Mouse (Mus musculus) B cell, adult 2 months (primary cell): ENCODE data around the gene Prpf39.

Experiments used
- DNase-seq, 2 experiments: peaks; one replicate each; pipeline ENCODE4 v3.0.0; 2022

Prpf39 gene

DNA sequence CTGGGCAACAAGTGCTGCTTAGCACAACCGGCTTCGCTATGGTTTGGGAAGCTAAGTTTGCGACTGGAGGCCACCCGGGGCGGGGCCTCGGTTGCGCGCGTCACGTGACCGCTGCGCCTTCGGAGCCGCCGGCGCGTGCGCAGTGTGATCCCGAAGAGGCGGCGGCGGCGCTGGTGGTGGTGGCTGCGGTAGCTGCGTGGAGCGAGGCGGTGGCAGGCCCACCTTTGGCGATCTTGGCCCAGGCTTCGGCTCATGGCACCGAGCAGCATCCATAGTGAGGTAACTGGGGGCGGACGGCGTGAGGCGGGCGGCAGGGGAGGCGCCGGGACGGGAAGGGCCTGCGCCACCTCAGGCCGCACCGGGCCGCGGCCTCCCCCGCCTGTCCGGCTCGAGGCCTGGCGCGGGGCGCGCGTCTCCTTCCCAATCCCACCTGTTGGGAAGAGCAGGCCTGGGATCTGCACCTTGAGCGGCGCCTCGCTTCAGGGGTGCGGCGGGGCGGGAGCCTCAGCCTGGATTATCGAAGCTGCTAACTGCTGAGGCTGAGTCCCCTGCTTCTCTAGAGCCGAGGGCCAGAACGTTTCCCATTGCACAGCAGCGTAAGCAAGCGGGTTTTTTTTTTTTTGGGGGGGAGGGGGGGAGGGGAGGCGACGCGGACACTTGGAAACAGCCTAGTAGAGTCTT is at the start of gene Prpf39:
Gene Prpf39 (plus strand): TSS at position 144 of the 681 bp plus-strand sequence.
- DNase-seq, result peak; percentile 91 to 93

DNA sequence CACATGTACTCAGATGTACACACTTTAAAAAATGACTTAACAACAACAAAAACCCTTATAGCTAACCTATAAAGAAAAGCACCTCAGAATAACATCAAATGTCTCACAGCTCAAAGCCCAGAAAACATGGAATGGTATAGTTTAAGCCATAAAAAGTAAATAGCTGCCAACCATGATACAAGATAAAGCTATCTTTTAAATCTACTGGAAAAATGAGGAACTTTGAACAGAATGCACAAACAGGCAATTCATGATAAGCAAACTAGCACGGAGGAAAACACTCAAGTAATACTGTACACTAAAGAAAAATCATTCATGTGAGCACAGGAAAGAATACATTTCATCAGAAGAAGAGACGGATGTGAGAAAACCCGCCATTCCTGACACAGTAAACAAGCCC is 28.4 kb upstream of the Prpf39 start:
- DNase-seq, result no peak

DNA sequence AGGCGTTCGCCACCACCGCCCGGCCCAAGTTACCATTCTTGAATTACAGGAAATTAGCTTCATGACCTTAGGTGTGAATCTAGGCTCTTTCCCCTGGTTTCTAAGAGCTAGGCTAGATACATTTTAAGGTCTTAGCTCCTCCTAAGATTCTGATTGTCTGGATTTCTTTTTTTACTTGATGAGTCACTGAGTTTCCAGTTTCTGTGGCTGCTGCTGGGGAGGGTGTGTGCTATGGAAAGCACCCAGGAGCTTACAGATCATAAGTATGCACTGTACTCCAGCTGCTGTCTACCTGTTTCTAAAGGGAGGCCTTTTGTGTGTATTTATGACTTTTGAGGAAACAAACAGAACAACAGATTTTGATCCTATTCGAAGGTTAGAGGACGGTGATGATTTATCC is 13.3 kb upstream of the Prpf39 start:
- DNase-seq, result no peak

DNA sequence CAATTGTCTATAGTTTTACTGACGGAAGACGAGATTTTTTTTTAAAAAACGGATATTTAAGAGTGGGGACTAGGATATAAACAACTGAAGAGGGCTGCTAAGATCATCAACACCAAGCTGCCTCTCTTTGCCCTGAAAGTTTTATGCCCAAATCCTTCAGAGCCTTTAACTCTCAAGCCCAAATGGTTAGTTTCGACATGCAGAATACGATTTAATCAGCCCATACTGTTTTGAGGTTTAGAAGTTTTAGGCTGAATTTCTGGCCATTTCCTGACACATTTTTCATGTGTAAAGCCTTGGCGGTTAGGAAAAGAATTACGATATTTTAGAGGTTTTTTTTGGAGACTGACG is 319 bp upstream of the Prpf39 start:
- DNase-seq, result no peak

DNA sequence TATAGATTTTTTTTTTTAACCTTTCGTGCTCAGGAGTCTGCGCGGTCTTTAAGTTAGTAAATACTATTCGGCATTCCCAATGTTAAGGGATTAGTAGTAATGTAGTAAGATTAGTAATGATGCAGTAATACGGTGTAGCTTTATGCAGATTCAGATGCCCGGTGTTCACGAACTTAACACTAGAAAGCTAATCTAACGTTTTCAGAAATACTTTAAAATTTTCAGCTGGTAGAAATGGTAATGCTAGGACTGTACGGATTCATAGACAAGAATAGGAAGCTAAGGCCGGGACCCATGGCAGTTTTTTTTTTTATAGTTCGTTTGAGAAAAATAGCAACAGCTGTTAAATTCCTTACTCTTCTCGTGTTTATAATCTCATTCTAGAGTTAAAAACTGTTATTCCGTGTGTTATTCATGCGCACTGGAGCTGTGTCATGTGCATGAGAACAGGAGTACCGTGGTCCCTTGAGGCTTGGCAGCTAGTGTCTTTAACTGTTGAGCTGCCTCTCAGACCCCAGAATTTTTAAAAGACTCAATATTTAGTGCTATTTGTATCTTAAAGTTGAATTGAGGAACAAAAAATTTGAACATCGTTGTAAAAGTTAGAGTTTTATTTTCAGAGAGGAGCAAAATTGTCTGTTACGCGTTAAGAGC is 886 bp downstream of the Prpf39 start:
- DNase-seq, result peak in 1 of 2 experiments; percentile 11

DNA sequence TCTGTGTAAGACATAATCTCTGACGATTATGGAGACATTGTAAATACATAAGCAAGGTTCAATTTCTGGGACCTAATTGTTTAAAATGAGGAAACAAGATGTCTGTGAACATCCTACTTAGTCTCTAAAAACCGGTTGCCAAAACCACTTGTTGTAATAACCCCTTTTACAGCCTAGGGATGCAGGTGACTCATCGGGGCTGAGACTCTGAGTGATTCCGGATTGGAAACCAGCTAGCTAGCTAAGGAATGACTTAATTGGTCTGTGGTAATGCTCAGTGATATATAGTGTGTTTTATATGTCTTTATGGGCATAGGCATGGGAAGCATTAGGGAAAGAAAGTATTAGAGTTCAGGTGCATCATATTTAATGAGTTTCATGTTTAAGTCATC is 1.4 kb downstream of the Prpf39 start:
- peak; percentile 19 to 28 for DNase-seq

DNA sequence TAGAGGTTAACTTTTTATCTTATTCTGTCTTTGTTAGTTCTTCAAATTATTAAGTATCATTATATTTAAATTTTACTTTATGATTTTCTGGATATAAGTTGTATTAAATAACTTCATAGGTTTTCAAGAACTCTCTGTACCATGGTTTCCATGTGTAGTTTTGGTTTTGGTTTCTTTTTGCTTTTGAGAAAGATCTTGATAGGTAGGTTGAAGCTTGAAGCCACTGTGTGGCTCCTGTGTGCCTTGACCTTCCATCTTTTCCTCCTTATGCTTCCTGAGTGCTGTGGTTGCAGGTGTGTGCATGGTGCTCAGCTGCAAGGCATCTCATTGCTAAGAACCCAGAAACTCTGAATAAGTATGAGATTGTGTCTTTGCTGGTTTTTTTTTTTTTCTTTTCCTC is 12.7 kb downstream of the Prpf39 start:
- DNase-seq, result no peak

DNA sequence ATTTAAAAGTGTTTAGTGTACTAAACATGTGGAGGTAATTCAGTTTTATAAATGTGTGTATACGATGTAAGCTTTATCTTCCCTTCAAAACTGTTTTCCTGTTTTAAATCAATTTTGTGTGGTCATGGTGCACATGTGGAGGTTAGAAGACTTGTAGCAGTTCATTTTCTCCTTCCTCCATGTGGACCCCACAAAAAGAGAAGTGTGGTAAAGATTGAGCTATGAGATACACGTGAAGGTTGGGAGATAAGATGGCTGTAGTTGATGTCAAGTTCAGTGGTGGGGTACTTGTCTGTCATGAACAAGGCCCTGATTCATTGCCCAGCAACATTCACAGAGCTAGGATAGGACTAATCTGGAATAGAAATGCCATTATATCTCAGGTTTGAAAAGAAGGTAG is 22.1 kb downstream of the Prpf39 start:
- DNase-seq, result no peak

DNA sequence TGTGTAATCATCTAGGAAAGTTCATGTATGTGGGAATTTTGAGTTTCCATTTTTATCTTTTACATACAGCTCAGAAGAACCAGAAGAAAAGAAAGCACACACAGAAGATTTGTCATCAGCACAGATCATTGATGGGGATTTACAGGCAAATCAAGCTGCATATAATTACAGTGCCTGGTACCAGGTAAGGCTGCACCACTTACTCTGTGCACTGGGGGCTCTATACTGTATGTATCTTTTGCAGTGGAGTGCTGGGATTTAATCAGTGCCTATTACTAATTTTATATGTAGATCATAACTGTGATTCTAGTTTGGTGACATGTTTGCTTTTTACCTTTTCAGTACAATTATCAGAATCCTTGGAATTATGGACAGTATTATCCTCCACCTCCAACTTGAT is 24.9 kb downstream of the Prpf39 start:
- DNase-seq, result no peak

DNA sequence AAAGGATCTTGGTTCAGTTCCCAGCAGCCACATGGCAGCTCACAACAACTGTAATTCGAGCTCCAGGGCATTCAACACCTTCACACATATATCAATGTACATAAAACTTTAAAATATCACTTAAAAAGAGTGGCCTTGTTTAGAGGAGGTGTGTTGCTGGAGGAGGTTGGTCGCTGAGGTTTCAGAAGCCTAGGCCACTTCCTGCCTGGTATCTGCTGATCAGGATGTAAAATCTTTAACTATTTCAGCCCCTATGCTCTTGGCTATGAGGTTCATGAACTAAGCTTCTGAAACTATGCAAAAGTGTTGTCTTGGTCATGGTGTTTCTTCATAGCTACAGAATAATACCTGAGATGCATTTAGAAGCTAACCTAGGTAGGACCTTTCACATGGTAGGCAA is 29.1 kb downstream of the Prpf39 start:
- peak; percentile 38 to 43 for DNase-seq

DNA sequence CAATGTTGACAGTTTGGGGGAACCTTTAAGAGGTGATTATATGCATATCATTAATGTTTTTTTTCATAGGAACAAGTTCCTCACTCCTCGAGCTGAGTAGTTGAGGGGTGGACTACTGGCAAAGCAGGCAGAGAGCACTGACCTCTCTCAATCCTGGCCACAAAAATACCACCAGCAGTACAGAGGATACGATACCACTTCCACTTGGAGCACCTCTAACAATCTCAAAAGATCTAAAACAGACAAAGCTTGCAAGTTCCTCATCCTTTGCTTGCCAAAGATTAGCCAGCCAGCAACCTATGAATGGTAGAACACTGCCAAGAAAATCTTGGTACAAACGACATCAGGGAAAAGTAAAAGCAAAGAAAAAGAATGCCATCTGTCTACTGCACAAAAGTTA is 30.1 kb downstream of the Prpf39 start:
- no peak for DNase-seq

DNA sequence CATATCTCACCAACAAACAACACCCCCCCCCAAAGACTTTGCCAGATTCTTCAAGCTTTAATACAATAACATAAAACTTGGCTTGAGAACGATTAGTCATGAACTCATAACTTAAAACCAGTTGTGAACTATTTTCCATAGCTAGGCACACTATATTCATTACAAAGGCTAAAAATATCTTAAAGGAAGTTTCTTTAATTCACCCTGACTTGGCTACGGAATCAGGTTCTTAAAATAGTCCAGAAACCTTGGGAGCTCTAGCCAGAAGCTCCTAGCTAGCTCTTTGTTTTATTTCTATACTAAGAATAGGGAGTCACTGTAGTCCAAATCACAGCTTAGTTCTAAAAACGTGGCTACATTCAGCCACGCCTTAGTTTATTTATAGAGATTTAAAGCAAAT is 32.3 kb downstream of the Prpf39 start:
- DNase-seq, result no peak

DNA sequence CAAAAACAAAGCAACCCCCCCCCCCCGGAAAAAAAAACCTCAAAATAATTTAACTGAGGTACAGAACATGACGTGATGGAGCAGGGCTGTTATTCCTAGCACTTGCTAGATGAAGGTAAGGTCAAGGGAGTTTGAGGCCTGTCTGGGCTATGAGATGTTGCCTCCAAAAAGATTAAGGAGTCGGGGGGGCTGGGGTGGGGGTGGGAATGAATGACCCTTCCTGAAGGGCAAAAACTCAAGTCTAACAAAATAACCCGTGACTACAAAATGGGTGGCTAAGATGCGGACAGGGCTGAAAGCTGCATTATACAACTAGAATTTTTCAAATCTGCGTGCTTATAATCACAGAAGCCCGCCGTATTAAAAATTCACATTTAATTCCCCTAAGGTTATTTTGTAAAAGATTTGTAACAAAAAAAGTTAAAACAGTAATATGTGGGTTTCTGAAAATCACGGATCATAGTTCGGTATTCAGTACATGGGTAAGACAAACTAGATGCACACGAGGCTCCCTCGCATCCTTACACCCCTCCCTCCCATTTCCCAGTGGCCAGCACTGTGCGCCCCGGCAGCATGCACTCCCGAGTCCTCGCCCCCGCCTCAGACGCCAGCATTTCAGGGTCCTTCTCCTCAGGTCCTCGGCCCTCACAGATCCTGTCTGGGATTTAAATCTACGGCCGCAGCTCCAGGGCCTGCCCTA is 36.9 kb downstream of the Prpf39 start:
- DNase-seq, result no peak

DNA sequence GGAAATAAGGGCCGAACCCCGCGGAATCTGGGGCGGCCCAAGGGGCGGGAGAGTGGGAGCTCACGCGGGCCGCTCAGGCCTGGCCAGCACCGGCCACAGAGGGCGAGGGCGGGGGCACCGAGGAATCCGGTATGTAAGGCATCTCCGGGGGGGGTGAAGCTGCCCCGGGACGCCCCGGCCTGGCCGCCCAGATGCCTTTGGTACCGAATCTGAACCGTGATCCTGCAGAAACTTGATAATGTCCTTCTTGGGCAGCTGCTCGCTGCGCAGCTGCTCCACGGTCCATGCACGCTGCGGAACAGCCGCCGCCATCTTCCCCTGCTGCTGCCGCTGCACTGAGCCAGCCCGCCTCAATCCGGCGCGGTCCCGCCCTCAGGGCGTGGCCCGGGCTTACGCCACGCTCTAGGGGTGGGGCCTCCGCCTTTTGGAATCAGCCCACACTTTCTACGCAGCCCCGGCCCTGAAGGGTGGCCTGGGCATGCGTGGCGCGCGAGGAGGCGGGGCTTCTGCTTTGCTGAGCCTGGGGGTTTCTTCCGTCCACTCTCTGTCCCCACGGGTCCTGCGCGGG is 37.6 kb downstream of the Prpf39 start, which contains the start of gene Fkbp3:
Gene Fkbp3 (minus strand): TSS at position 397 of the 568 bp plus-strand sequence.
- peak; percentile 99 to 100 for DNase-seq

DNA sequence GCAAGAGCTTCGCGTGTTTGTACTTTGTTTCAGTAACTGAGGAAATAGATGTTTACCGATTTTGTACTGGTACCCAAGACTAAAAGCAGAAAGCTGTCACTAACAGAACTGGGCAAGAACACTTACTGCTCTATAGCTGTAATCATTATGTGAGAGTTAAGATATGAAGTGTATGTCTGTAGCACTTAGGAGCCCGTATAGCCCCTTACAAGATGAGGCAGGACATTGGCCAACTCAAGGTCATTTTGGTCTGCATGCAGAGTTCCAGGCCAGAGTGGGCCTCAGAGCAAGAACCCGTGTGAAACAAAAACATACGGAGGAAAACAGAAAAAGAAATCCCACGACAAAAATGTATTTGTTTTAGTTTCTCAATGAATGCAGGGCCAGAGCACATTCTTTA is 38.5 kb downstream of the Prpf39 start:
- DNase-seq, result no peak

DNA sequence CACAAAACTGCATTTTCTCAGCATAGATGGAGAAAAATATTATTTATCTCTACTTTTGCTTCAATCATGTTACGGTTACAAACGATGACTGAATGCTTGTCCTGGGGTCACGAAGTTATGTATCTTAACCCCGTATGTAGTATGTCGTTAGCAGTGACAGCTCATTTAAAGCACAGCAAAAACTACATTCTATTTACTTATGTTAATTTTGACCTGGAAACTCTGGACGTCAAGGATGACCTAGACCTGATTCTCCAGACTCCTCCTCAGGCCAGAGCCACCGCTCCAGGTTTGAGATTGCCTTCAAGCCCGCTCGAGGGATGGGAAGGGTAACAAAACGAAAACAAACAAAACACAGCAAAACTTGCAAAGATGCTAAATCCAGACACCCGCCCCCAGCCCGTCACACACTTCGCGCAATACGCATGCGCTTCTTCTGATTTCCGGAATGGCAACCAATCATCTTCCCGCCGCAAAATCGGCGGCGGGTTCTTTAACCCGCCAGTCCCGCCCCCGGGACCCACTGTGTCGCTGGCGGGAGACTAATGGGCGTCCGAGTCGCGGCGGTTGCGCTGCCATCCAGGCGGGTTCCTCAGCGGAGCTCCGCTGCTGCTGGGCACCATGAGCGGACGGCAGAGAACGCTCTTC is 39.1 kb downstream of the Prpf39 start, which contains the start of gene Fancm:
Gene Fancm (plus strand): TSS at position 519 of the 648 bp plus-strand sequence.
- peak; percentile 91 to 92 for DNase-seq

DNA sequence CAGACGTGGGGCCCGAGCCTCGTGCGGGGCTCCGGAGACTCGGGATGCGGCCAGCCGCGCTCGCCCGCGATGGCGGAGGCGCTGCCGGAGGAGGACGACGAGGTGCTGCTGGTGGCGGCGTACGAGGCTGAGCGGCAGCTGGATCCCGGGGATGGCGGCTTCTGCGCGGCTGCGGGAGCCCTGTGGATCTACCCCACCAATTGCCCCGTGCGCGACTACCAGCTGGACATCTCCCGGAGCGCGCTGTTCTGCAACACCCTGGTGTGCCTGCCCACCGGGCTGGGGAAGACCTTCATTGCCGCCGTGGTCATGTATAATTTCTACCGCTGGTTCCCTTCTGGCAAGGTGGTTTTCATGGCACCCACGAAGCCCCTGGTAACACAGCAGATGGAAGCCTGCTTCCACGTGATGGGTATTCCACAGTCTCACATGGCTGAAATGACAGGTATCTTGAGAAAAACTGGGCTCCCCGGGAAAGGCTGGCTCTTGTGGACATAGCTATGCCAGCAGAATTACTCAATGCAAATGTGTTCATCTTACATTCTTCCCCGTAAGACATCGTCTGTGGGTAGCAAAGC is 39.7 kb downstream of the Prpf39 start:
- no peak for DNase-seq

DNA sequence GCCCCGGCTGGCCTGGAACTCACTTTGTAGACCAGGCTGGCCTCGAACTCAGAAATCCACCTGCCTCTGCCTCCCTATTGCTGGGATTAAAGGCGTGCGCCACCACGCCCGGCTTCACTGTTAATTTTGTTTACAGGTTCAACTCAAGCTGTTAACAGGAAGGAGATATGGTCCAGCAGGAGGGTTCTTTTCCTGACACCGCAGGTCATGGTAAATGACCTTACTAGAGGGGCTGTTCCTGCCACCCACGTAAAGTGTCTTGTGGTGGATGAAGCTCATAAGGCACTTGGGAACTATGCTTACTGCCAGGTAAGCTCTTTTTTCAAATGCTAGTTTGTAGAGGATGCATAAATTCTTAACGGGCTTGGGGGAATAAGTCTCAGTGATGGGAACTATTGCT is 40.8 kb downstream of the Prpf39 start:
- peak in 1 of 2 experiments; percentile 29 for DNase-seq

DNA sequence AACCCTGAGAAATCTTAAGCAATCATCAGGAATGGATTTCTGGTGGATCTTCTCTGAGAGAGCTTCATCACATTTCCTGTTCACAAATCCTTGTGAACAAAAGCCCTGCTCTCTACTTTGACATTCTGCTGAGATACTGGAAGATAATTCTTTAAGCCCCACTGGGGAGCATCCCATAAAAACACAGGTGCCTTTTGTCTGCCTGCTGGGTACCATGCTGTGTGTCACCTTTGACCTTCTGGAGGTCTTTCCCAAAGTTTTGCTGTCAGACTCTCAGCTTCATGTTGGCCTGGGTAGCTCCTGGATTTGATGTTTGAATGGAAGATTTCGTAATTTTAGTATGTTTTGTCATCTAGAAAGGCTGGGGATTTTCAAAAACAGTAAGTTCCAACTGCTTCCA is 72.6 kb downstream of the Prpf39 start:
- DNase-seq, result no peak

DNA sequence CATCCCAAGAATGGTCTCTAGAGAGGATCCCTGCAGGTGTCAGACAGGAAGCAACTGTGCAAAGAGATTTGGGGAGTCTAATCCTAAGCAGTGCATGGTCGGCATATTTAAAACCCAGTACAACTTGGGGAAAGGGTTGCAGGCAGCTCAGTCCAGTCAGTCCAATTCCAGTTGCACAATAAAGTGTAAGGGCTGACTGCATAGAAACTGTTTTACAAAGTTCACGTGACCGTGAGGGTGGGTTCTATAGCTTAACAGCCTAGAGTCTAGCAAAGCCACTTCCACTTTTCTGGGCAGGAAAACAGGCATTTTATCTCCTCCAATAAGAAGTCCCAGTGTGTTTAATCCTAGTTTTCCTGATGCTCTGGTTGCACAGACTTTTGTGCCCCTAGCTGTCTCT is 75.4 kb downstream of the Prpf39 start:
- DNase-seq, result no peak

DNA sequence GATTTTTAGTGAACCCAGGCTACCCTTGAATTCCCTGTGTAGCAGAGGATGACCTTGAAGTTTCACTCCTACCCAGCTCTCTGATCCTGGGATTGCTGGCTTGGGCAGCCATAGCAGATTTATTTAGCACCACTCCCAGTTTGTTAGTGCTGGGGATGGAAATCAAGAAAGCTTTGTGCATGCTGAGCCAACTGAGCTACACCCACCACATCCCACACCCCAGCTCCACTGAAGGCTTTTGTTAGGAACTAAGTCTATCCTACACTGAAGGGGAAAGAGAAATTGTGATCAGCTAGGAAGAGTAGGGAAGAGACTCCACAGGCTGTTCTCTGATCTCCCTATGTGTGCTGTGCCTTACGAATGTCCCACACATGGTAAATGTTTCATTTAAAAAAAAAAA is 76.7 kb downstream of the Prpf39 start:
- no peak for DNase-seq
